Mouse (Mus musculus) forebrain, embryonic 11.5 days (tissue): ENCODE measurements around the gene Zfyve21. TPM values are rescaled to one million over a fixed set of nuclear protein-coding genes. Genes with fewer than 3 reads are reported as not detected.

ENCODE experiments used
- ATAC-seq: fragments of 200-750 bp; cut with Nextera tagmentation; replicated peaks from 2 replicates; pipeline ENCODE4 v1.8.0; 2017; ENCODE audit warnings: moderate TSS enrichment; ENCODE audit not compliant: low FRiP score
- DNase-seq: peaks from one replicate; pipeline ENCODE4 v3.0.0-alpha.2; 2017; ENCODE audit warnings: low spot score
- H3K27ac ChIP-seq: fragments of 300-500 bp; sonication (generic); 2 replicates; pipeline ENCODE4 v1.5.1; 2014; ENCODE audit warnings: low read depth, low read length
- H3K27me3 ChIP-seq: fragments of 300-500 bp; sonication (generic); 2 replicates; pipeline ENCODE4 v1.6.1; 2014; ENCODE audit warnings: mild to moderate bottlenecking, low read length, mixed read lengths; ENCODE audit not compliant: control insufficient read depth, insufficient read depth
- H3K36me3 ChIP-seq: fragments of 300-500 bp; sonication (generic); 2 replicates; pipeline ENCODE4 v1.6.1; 2014; ENCODE audit warnings: mild to moderate bottlenecking, low read length, moderate library complexity, mixed read lengths; ENCODE audit not compliant: control insufficient read depth, insufficient read depth
- H3K4me1 ChIP-seq: fragments of 300-500 bp; sonication (generic); replicated peaks from 2 replicates; pipeline ENCODE4 v1.6.1; 2014; ENCODE audit warnings: low read length, mixed read lengths; ENCODE audit not compliant: control insufficient read depth, insufficient read depth
- H3K4me2 ChIP-seq: fragments of 300-500 bp; sonication (generic); 2 replicates; pipeline ENCODE4 v1.6.1; 2014; ENCODE audit warnings: low read depth, mild to moderate bottlenecking, low read length, moderate library complexity, mixed read lengths; ENCODE audit not compliant: severe bottlenecking
- H3K4me3 ChIP-seq: fragments of 300-500 bp; sonication (generic); 2 replicates; pipeline ENCODE4 v1.5.1; 2014; ENCODE audit warnings: low read depth, low read length
- H3K9ac ChIP-seq: fragments of 300-500 bp; sonication (generic); 2 replicates; pipeline ENCODE4 v1.6.1; 2014; ENCODE audit warnings: low read length
- H3K9me3 ChIP-seq: fragments of 300-500 bp; sonication (generic); 2 replicates; pipeline ENCODE4 v1.6.1; 2016; ENCODE audit warnings: low read length, mixed read lengths; ENCODE audit not compliant: control insufficient read depth
- WGBS: fragments of 180-500 bp; shearing (Covaris S2); extraction: QIAGEN DNeasy Blood & Tissue Kit; methylation state at CpG from one replicate; pipeline ENCODE4 v1.1.7; 2014; 5-methylcytosine and 5-hydroxymethylcytosine counted together
- polyA plus RNA-seq: library from polyadenylated mRNA; unstranded; fragments of >200 nt; fragmentation: Nextera tagmentation; extraction: Ambion mirVana; gene quantifications from 2 replicates; pipeline ENCODE4 v1.2.1, GENCODE M21; 2014

Gene Zfyve21
- 66.5 and 68.4 TPM in 2 replicates for polyA plus RNA-seq

- ATAC-seq = peak; percentile 99
- H3K27ac ChIP-seq = peak within 1 kb of the TSS; percentile 74
- H3K4me3 ChIP-seq = peak within 1 kb of the TSS; percentile 67
- H3K4me2 ChIP-seq = peak within 1 kb of the TSS; percentile 76
- WGBS = under 1% methylated on average over 87 of the region's 87 CpGs
- H3K9ac ChIP-seq = peak within 1 kb of the TSS; percentile 73
- no peaks in the 10 kb centered on the region for H3K36me3 ChIP-seq
- no peaks in the 10 kb centered on the region for H3K9me3 ChIP-seq
- DNase-seq = peak; percentile 99
- H3K27me3 ChIP-seq = no peaks in the 10 kb centered on the region
- peaks cover 21% of the 10 kb centered on the region for H3K4me1 ChIP-seq
Measured at GRCm38 (mm10) chr12:111813766-111814617, at the start of gene Zfyve21, which contains the start of gene Xrcc3. Gene Zfyve21, plus strand, starts transcription at chr12:111814170. Gene Xrcc3, minus strand, starts transcription at chr12:111813873.

DNA sequence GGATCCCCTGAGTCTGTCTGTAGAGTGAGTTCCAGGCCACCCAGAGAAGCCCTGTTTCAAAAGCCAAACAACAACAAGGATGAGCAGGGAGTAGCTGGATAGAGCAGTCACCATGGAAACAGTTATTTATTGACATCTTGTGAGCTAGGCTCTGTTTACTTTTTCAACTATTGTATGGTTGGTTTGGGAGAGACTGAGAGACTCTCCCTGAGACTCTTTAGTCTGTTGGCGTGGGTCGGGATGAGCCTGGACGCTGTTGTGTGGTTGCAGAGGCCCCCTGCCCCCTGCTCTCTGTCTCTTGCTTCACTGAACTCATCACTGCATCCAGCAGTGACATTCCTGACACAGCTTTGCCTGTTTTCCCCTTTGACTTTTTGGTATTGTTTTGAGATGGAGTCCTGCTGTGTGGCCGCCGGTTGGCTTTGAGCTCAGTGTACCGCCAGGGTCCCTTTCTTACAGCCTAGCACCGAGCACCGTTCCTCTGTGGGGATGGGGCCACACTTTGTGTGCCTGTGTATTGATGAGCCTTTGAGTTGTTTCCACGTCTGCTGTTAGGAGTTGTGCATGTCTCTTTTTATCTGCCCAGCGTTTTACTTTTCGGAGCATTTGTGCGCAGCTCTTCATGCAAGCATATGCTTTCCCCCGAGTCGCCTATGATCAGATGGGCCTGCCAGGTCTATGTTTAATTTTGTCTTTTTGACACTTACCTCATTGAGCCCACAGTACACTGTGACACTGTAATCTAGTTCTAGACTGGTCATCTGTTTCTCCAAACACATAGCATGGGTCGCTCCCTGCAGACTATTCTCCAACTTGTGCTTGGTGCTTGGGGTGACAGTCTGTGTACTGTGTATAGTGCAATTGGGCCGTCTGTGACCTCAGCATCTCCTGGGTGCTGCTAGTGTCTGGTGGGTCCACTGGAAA is 47.4 kb upstream of the Zfyve21 start:
- H3K27ac ChIP-seq = 0 out of 2 replicates have a peak overlapping the region, but pooled peaks have one; percentile 12
- DNase-seq (no peak), ATAC-seq (0 out of 2 replicates have a peak, but pooled peaks have one; percentile 47)
- H3K4me1 ChIP-seq = peaks cover 18% of the 10 kb centered on the region
- peak overlapping the region; percentile 12; the same call in 1 of the 2 replicates for H3K9ac ChIP-seq
- H3K4me2 ChIP-seq = peak overlapping the region; percentile 27; the same call in 1 of the 2 replicates
- H3K27me3 ChIP-seq = no peaks in the 10 kb centered on the region
- H3K36me3 ChIP-seq = no peaks in the 10 kb centered on the region
- WGBS = 31% methylated on average over 16 of the region's 16 CpGs
- no peak overlapping the region for H3K4me3 ChIP-seq
- no peaks in the 10 kb centered on the region for H3K9me3 ChIP-seq

- Histone ChIP-seq H3K36me3 (no peaks in the 10 kb centered on the region; the same call in 1 of the 2 replicates), H3K27ac (no peak overlapping the region), H3K4me1 (peaks cover 18% of the 10 kb centered on the region), H3K9me3 (no peaks in the 10 kb centered on the region), H3K27me3 (no peaks in the 10 kb centered on the region), H3K4me3 (no peak overlapping the region), H3K4me2 (no peak overlapping the region), H3K9ac (no peak overlapping the region)
- DNase-seq = no peak
- WGBS = 93% methylated on average over 10 of the region's 10 CpGs
- no peak for ATAC-seq
Measured at GRCm38 (mm10) chr12:111768322-111768928, 45.5 kb upstream of the Zfyve21 start.

GRCm38 (mm10) chr12:111769306-111769705 is 44.7 kb upstream of the Zfyve21 start:
- DNase-seq (no peak), ATAC-seq (no peak)
- Histone ChIP-seq H3K4me2 (no peak overlapping the region), H3K4me1 (peaks cover 18% of the 10 kb centered on the region), H3K27me3 (no peaks in the 10 kb centered on the region), H3K36me3 (no peaks in the 10 kb centered on the region; the same call in 1 of the 2 replicates), H3K27ac (no peak overlapping the region), H3K4me3 (no peak overlapping the region), H3K9me3 (no peaks in the 10 kb centered on the region), H3K9ac (no peak overlapping the region)
- whole genome bisulfite sequencing = 40% methylated on average over 10 of the region's 10 CpGs

DNA sequence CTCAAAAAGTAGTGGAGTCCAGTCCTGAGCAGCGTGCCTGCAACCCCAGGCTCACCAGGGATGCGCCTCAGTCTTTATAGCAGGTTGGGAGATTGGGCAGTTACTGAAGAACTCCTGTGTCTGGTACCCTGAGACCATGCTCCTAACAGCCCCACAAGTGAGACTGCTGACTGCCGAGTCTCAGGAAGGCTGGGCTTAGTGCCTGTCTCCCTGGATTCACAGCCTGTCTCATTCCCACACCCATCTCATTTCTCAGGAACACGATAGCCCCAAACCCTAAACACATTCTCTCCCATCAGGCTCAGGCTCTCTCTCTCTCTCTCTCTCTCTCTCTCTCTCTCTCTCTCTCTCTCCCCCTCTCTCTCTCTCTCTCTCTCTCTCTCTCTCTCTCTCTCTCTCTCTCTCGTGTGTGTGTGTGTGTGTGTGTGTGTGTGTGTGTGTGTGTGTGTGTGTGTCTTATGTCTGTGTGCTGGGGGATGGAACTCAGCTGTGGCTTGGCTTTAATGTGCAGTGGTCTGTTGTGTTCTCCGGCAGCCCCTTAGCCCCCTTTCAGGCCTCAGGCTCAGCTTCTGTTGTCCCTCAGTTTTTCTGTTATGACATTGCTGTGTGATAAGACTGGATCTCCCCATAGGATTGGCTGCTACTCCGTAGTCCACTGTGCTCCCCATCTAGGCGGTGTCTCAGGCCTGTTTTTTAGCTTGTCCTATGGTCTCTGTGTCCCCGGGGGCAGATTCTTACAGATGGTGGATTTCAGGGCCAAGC is 44.0 kb upstream of the Zfyve21 start:
- Histone ChIP-seq H3K36me3 (peaks cover 3% of the 10 kb centered on the region; the same call in 1 of the 2 replicates), H3K27ac (no peak overlapping the region), H3K9me3 (no peaks in the 10 kb centered on the region), H3K4me1 (peaks cover 18% of the 10 kb centered on the region), H3K4me2 (no peak overlapping the region), H3K27me3 (no peaks in the 10 kb centered on the region), H3K4me3 (no peak overlapping the region), H3K9ac (no peak overlapping the region)
- ATAC-seq (no peak), DNase-seq (no peak)
- WGBS = 68% methylated on average over 8 of the region's 9 CpGs

GRCm38 (mm10) chr12:111770651-111771050 is 43.3 kb upstream of the Zfyve21 start:
- Histone ChIP-seq H3K36me3 (peaks cover 3% of the 10 kb centered on the region; the same call in 1 of the 2 replicates), H3K9me3 (no peaks in the 10 kb centered on the region), H3K27me3 (no peaks in the 10 kb centered on the region), H3K4me1 (peaks cover 17% of the 10 kb centered on the region), H3K4me3 (no peak overlapping the region), H3K9ac (no peak overlapping the region), H3K4me2 (no peak overlapping the region), H3K27ac (no peak overlapping the region)
- ATAC-seq (no peak), DNase-seq (no peak)
- 92% methylated on average over 10 of the region's 10 CpGs for WGBS

DNA sequence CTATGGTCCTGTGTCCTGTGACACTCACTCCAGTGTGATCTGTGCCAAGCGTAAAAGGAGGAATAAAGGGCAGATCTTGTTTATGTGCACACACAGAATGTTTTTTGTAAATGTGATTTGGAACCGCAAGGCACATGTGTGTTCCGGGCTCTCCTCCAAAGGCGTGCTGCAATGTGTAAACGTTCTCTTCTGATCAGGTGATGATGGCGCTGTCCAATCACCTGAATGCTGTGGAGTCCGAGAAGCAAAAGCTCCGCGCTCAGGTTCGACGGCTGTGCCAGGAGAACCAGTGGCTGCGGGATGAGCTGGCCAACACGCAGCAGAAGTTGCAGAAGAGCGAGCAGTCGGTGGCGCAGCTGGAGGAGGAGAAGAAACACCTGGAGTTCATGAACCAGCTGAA is 39.8 kb upstream of the Zfyve21 start:
- no peak overlapping the region for H3K4me3 ChIP-seq
- no peak for DNase-seq
- peaks cover 4% of the 10 kb centered on the region; the same call in 1 of the 2 replicates for H3K4me1 ChIP-seq
- H3K27ac ChIP-seq = no peak overlapping the region
- H3K36me3 ChIP-seq = peaks cover 22% of the 10 kb centered on the region
- no peaks in the 10 kb centered on the region for H3K9me3 ChIP-seq
- no peak overlapping the region for H3K4me2 ChIP-seq
- no peak for ATAC-seq
- H3K9ac ChIP-seq = no peak overlapping the region
- WGBS = 91% methylated on average over 16 of the region's 16 CpGs
- no peaks in the 10 kb centered on the region for H3K27me3 ChIP-seq
